Mouse (Mus musculus) testis, adult 2 months (tissue): Measurements from ENCODE around the gene Aqp7. TPM values are rescaled to one million over a fixed set of nuclear protein-coding genes. Genes with fewer than 3 reads are reported as not detected.

Experiments used
- H3K27ac ChIP-seq: fragments of 200-500 bp; 2 replicates; pipeline ENCODE4 v1.5.1; 2012; ENCODE audit warnings: low read depth, low read length; ENCODE audit not compliant: control insufficient read depth, insufficient read depth
- H3K27me3 ChIP-seq: fragments of 200-500 bp; 2 replicates; pipeline ENCODE4 v1.6.1; 2012; ENCODE audit warnings: mild to moderate bottlenecking, low read length, moderate library complexity; ENCODE audit not compliant: control insufficient read depth, insufficient read depth
- H3K36me3 ChIP-seq: fragments of 200-500 bp; 2 replicates; pipeline ENCODE4 v1.6.1; 2012; ENCODE audit warnings: mild to moderate bottlenecking, low read length; ENCODE audit not compliant: control insufficient read depth, insufficient read depth
- H3K4me1 ChIP-seq: fragments of 200-500 bp; 2 replicates; pipeline ENCODE4 v1.6.1; 2012; ENCODE audit warnings: low read length; ENCODE audit not compliant: control insufficient read depth, insufficient read depth
- H3K4me3 ChIP-seq: fragments of 200-500 bp; 2 replicates; pipeline ENCODE4 v1.5.1; 2012; ENCODE audit warnings: low read depth, mild to moderate bottlenecking, low read length, moderate library complexity, mixed read lengths; ENCODE audit not compliant: control insufficient read depth
- CTCF ChIP-seq: fragments of 200-500 bp; IDR thresholded peaks from 2 replicates; pipeline ENCODE4 v1.5.1; 2012; ENCODE audit warnings: low read depth, mild to moderate bottlenecking, inconsistent platforms, low read length, moderate library complexity; ENCODE audit not compliant: control insufficient read depth, insufficient read depth, insufficient replicate concordance
- POLR2A ChIP-seq: fragments of 200-500 bp; IDR thresholded peaks from 2 replicates; pipeline ENCODE4 v1.6.1; 2012; ENCODE audit warnings: low read depth, mild to moderate bottlenecking, inconsistent platforms, low read length, moderate library complexity; ENCODE audit not compliant: control insufficient read depth
- polyA plus RNA-seq: library from polyadenylated mRNA; depleted of rRNA; stranded (reverse); fragments of >200 nt; gene quantifications from 2 replicates; pipeline ENCODE4 v1.2.3, GENCODE M21; 2012

The Aqp7 gene
- polyA plus RNA-seq, 1 experiment: 174 TPM

DNA sequence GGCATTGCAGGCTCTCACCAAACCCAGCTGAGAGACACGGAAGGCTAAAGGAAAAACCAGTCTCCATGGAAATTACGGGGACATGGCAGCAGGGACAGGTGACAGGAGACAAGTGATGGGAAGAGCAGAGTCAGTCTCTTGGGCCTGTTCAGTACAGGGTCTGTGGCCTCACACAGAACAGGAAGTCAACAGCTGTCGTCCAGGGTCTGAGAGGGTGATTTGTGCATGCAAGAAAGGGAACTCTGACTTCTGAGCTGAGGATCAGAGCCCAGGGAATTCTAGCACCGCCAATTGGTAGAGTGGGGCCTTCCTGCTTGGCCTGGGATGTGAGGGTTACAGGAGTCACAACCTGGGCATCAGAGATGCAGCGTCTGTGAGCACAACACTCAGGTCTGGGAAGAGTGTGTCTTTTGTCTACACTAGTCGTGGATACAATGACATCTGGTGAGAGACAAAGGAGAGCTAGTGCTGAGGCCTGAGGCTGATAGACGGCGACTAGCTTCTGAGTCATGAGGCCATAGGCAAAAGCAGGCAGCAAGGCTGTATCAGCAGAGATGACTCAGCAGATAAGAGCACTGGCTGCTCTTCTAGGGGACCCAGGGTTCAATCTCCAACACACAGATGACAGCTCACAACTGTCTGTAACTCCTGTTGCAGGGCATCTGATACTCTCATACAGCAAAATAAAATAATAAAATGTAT lies 21.7 kb downstream of the Aqp7 start:
- H3K4me3 ChIP-seq: no peak overlapping the region
- no peaks in the 10 kb centered on the region for H3K27me3 ChIP-seq
- TF ChIP-seq CTCF (no peak), POLR2A (no peak)
- no peaks in the 10 kb centered on the region; the same call in 1 of the 2 replicates for H3K4me1 ChIP-seq
- H3K36me3 ChIP-seq: peaks cover 1% of the 10 kb centered on the region
- no peak overlapping the region for H3K27ac ChIP-seq

- Histone ChIP-seq H3K4me3 (no peak overlapping the region), H3K36me3 (peaks cover 3% of the 10 kb centered on the region)
Observed at GRCm38 (mm10) chr4:41021094-41021493, 26.8 kb downstream of the Aqp7 start.

GRCm38 (mm10) chr4:41015798-41016197 lies 32.1 kb downstream of the Aqp7 start:
- Histone ChIP-seq H3K27me3 (no peaks in the 10 kb centered on the region), H3K4me3 (peak overlapping the region; percentile 30; the same call in 1 of the 2 replicates), H3K36me3 (peaks cover 1% of the 10 kb centered on the region; the same call in 1 of the 2 replicates), H3K4me1 (no peaks in the 10 kb centered on the region), H3K27ac (no peak overlapping the region)
- TF ChIP-seq CTCF: no peak

More at GRCm38 (mm10) chr4:41021094-41021493, 26.8 kb downstream of the Aqp7 start:
- Histone ChIP-seq H3K27ac (0 out of 2 replicates have a peak overlapping the region, but pooled peaks have one; percentile 39), H3K27me3 (no peaks in the 10 kb centered on the region), H3K4me1 (no peaks in the 10 kb centered on the region; the same call in 1 of the 2 replicates)
- TF ChIP-seq CTCF (no peak), POLR2A (no peak)

- no peaks in the 10 kb centered on the region for H3K27me3 ChIP-seq
- no peaks in the 10 kb centered on the region for H3K4me1 ChIP-seq
- no peak overlapping the region for H3K4me3 ChIP-seq
- TF ChIP-seq POLR2A: no peak
- TF ChIP-seq CTCF: no peak
- H3K36me3 ChIP-seq: 0 out of 2 replicates have a peak, but pooled peaks cover 2% of the 10 kb centered on the region
- H3K27ac ChIP-seq: no peak overlapping the region
Observed at GRCm38 (mm10) chr4:41013351-41013750, 34.6 kb downstream of the Aqp7 start.

DNA sequence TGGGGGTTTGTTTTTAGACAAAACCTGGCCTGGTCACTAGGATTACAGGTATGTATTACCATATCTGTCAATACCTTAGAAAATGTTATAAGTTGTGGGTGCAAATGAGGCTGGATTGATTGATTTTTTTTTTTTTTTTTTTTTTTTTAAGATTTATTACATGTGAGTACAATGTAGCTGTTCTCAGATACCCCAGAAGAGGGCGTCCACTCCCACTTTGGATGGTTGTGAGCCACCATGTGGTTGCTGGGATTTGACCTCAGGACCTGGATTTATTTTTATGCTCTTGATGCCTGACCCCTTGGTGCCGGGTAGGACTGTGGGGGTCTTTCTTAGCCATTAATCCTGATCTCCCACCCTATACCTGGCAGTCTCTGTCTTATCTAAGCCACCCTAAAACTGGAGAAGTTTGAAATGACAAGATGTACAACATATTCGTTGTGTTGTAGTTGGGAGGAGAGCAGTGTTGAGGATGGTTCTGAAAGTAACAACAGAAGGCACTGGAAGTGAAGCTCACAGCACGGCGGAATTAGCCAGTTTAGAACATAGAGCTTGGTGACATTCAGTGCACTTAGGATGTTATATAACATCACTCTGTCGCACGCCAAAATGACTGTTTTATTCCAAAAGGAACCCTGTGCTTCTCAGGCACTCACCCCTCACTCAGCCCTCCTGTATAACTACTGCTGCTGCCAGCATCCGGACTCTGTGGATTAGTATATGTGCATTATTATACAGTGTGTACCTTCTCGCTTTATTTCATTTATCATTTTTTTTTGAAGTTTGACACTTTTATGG lies 46.9 kb downstream of the Aqp7 start:
- H3K4me1 ChIP-seq: no peaks in the 10 kb centered on the region; the same call in 1 of the 2 replicates
- no peak overlapping the region for H3K4me3 ChIP-seq
- peaks cover 4% of the 10 kb centered on the region for H3K36me3 ChIP-seq
- H3K27ac ChIP-seq: peak overlapping the region; percentile 30
- no peaks in the 10 kb centered on the region for H3K27me3 ChIP-seq
- no peak for TF ChIP-seq POLR2A
- no peak for TF ChIP-seq CTCF

DNA sequence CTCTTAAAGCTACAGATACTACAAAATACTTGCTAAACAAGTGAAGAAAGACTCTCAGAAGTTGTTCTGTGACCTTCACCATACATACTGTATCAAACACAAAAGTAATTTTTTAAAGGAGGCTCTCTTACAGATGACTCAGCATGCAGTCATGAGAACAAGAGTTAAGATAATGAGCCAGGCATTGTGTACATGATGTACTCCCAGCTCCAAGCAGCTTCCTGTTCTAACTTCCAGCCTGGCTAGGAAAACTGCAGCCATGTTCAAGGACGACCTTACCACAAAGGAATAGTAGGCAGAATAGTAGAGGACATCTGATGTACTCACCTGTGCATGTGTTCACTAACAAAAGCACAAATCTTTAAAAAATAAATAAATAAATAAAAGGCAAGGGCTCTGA lies 47.7 kb downstream of the Aqp7 start:
- H3K27me3 ChIP-seq: no peaks in the 10 kb centered on the region
- no peak for TF ChIP-seq POLR2A
- H3K27ac ChIP-seq: no peak overlapping the region
- H3K36me3 ChIP-seq: peaks cover 3% of the 10 kb centered on the region; the same call in 1 of the 2 replicates
- no peak overlapping the region for H3K4me3 ChIP-seq
- no peaks in the 10 kb centered on the region; the same call in 1 of the 2 replicates for H3K4me1 ChIP-seq

GRCm38 (mm10) chr4:40997916-40998315 lies 50.0 kb downstream of the Aqp7 start:
- no peak for TF ChIP-seq POLR2A
- TF ChIP-seq CTCF: no peak
- H3K27ac ChIP-seq: no peak overlapping the region
- H3K4me1 ChIP-seq: no peaks in the 10 kb centered on the region; the same call in 1 of the 2 replicates
- no peak overlapping the region for H3K4me3 ChIP-seq
- H3K27me3 ChIP-seq: no peaks in the 10 kb centered on the region
- H3K36me3 ChIP-seq: peaks cover 1% of the 10 kb centered on the region; the same call in 1 of the 2 replicates
